Mouse (Mus musculus) urinary bladder, postnatal 10 days (tissue): ENCODE results near the gene Shb.

Experiments
- DNase-seq: peaks from one replicate; pipeline ENCODE4 v3.0.0; 2022; ENCODE audit warnings: low spot score

Shb gene

GRCm38 (mm10) chr4:45481431-45481830, 50.8 kb downstream of the Shb start:
- no peak for DNase-seq

- no peak for DNase-seq
Measured at GRCm38 (mm10) chr4:45480595-45480994, 51.7 kb downstream of the Shb start.

- no peak for DNase-seq
Measured at GRCm38 (mm10) chr4:45479433-45479832, 52.8 kb downstream of the Shb start.

GRCm38 (mm10) chr4:45478178-45478577, 54.1 kb downstream of the Shb start:
- no peak for DNase-seq

- no peak for DNase-seq
Measured at GRCm38 (mm10) chr4:45477047-45477446, 55.2 kb downstream of the Shb start.

- no peak for DNase-seq
Measured at GRCm38 (mm10) chr4:45474832-45475231, 57.4 kb downstream of the Shb start.

- DNase-seq = no peak
Measured at GRCm38 (mm10) chr4:45474131-45474530, 58.1 kb downstream of the Shb start.

- DNase-seq = no peak
Measured at GRCm38 (mm10) chr4:45473129-45473528, 59.1 kb downstream of the Shb start.

- no peak for DNase-seq
Measured at GRCm38 (mm10) chr4:45472706-45473105, 59.6 kb downstream of the Shb start.

GRCm38 (mm10) chr4:45471654-45472556, 60.4 kb downstream of the Shb start:
- DNase-seq = no peak

- DNase-seq = no peak
Measured at GRCm38 (mm10) chr4:45469057-45469456, 63.2 kb downstream of the Shb start.

GRCm38 (mm10) chr4:45468507-45468906, 63.8 kb downstream of the Shb start:
- DNase-seq = no peak

GRCm38 (mm10) chr4:45467115-45467912, 65.0 kb downstream of the Shb start:
- DNase-seq = no peak

- DNase-seq = no peak
Measured at GRCm38 (mm10) chr4:45464941-45465340, 67.3 kb downstream of the Shb start.

GRCm38 (mm10) chr4:45464528-45464927, 67.7 kb downstream of the Shb start:
- no peak for DNase-seq

GRCm38 (mm10) chr4:45464123-45464522, 68.1 kb downstream of the Shb start:
- no peak for DNase-seq

- no peak for DNase-seq
Measured at GRCm38 (mm10) chr4:45462628-45463027, 69.6 kb downstream of the Shb start.

- no peak for DNase-seq
Measured at GRCm38 (mm10) chr4:45461661-45462060, 70.6 kb downstream of the Shb start.

GRCm38 (mm10) chr4:45459375-45459774, 72.9 kb downstream of the Shb start:
- no peak for DNase-seq

- DNase-seq = no peak
Measured at GRCm38 (mm10) chr4:45457543-45457942, 74.7 kb downstream of the Shb start.

- DNase-seq = no peak
Measured at GRCm38 (mm10) chr4:45455001-45455400, 77.3 kb downstream of the Shb start.

GRCm38 (mm10) chr4:45453271-45453851, 78.9 kb downstream of the Shb start:
- no peak for DNase-seq
